ENCODE assay signal across 26 mouse cellular contexts in genomic region chr8:78555817-78556216, GRCm38 (mm10).
"Had no signal": no experiment of that assay in that cellular context is flagged by ENCODE, and none has a peak within 500 bp of the region (broad histone marks: within the 10 kb centered on the region; RNA-seq: fewer than 3 reads in every experiment).

No protein-coding gene starts in this region.

- H3K27me3 ChIP-seq: heart, embryonic 13.5 days; heart, embryonic 15.5 days; hindbrain, embryonic 12.5 days; intestine, embryonic 15.5 days; kidney, embryonic 15.5 days; limb, embryonic 13.5 days; limb, embryonic 15.5 days; liver, embryonic 12.5 days had no signal

- ATAC-seq: hindbrain, postnatal 0 days; intestine, embryonic 15.5 days; intestine, postnatal 0 days; liver, embryonic 12.5 days had no signal

- H3K9me3 ChIP-seq: heart, embryonic 13.5 days; heart, embryonic 15.5 days; hindbrain, embryonic 12.5 days; intestine, embryonic 15.5 days; kidney, embryonic 15.5 days; limb, embryonic 13.5 days; limb, embryonic 15.5 days; liver, embryonic 12.5 days had no signal

- H3K36me3 ChIP-seq: heart, embryonic 15.5 days; intestine, embryonic 15.5 days; limb, embryonic 13.5 days; limb, embryonic 15.5 days had no signal

- H3K4me1 ChIP-seq: intestine, embryonic 15.5 days; kidney, embryonic 15.5 days; liver, embryonic 12.5 days had no signal

- H3K9ac ChIP-seq: heart, embryonic 13.5 days; heart, embryonic 15.5 days; hindbrain, embryonic 12.5 days; hindbrain, embryonic 14.5 days; intestine, embryonic 15.5 days; kidney, embryonic 15.5 days; limb, embryonic 13.5 days; limb, embryonic 15.5 days; liver, embryonic 12.5 days; liver, embryonic 14.5 days had no signal

- H3K4me3 ChIP-seq: gastrocnemius, adult 2 months; heart, adult 2 months; heart, embryonic 13.5 days; heart, embryonic 15.5 days; hindbrain, embryonic 12.5 days; intestine, embryonic 15.5 days; kidney, embryonic 15.5 days; limb, embryonic 13.5 days; limb, embryonic 15.5 days; liver, embryonic 12.5 days had no signal

- H3K27ac ChIP-seq: gastrocnemius, adult 2 months; heart, adult 2 months; heart, embryonic 13.5 days; heart, embryonic 15.5 days; hindbrain, postnatal 0 days; intestine, embryonic 15.5 days; kidney, embryonic 15.5 days; kidney, postnatal 0 days; limb, embryonic 13.5 days; limb, embryonic 15.5 days; liver, embryonic 12.5 days; liver, embryonic 14.5 days had no signal

- DNase-seq: gastrocnemius, adult 2 months; gastrocnemius, postnatal 10 days; gastrocnemius, postnatal 25 days; heart, adult 2 months; heart, postnatal 14 days; heart, postnatal 36 days; kidney, adult 18-20 months; kidney, adult 9 months; kidney, postnatal 14 days; kidney, postnatal 36 days; layer of hippocampus, adult 9-11 months; layer of hippocampus, postnatal 36 days; left cerebral cortex, postnatal 4 days had no signal
